Mouse (Mus musculus) embryonic fibroblast, embryonic 13.5 days (primary cell): ENCODE data around the gene Pax9. TPM values are rescaled to one million over a fixed set of nuclear protein-coding genes. Genes with fewer than 3 reads are reported as not detected.

Experiments
- H3K27ac ChIP-seq: 2 replicates; pipeline ENCODE4 v1.5.1; 2012; ENCODE audit warnings: low read length, control low read depth, inconsistent platforms; ENCODE audit not compliant: insufficient read depth
- H3K4me1 ChIP-seq: 2 replicates; pipeline ENCODE4 v1.6.1; 2011; ENCODE audit warnings: low read length; ENCODE audit not compliant: control insufficient read depth, insufficient read depth
- H3K4me3 ChIP-seq: 2 replicates; pipeline ENCODE4 v1.5.1; 2011; ENCODE audit warnings: mild to moderate bottlenecking, control low read depth, low read length; ENCODE audit not compliant: insufficient read depth
- CTCF ChIP-seq: IDR thresholded peaks from 2 replicates; pipeline ENCODE4 v1.5.1; 2011; ENCODE audit warnings: mild to moderate bottlenecking, control low read depth, low read length, moderate library complexity, borderline replicate concordance; ENCODE audit not compliant: insufficient read depth
- POLR2A ChIP-seq: IDR thresholded peaks from 2 replicates; pipeline ENCODE4 v1.6.1; 2011; ENCODE audit warnings: low read depth, mild to moderate bottlenecking, control low read depth, low read length, moderate library complexity
- polyA plus RNA-seq: library from polyadenylated mRNA; stranded (reverse); fragments of >200 nt; gene quantifications from 2 replicates; pipeline ENCODE4 v1.2.4, GENCODE M21; 2011; ENCODE audit warnings: low read depth; ENCODE audit not compliant: missing spikeins, insufficient read length

Pax9 gene
- polyA plus RNA-seq, 1 experiment: 3.5 TPM

- Histone ChIP-seq H3K4me3 (no peak overlapping the region), H3K27ac (no peak overlapping the region), H3K4me1 (no peaks in the 10 kb centered on the region)
- TF ChIP-seq POLR2A: no peak
- no peak for TF ChIP-seq CTCF
Observed at GRCm38 (mm10) chr12:56689331-56689730, 2.2 kb upstream of the Pax9 start.

- Histone ChIP-seq H3K4me1 (no peaks in the 10 kb centered on the region), H3K4me3 (no peak overlapping the region), H3K27ac (no peak overlapping the region)
- no peak for TF ChIP-seq POLR2A
- peak; percentile 18; the same call in 1 of the 2 replicates for TF ChIP-seq CTCF
Observed at GRCm38 (mm10) chr12:56689736-56690135, 1.8 kb upstream of the Pax9 start.

GRCm38 (mm10) chr12:56690366-56690765 is 1.2 kb upstream of the Pax9 start:
- no peak overlapping the region for H3K4me3 ChIP-seq
- H3K27ac ChIP-seq: no peak overlapping the region
- no peaks in the 10 kb centered on the region for H3K4me1 ChIP-seq
- no peak for TF ChIP-seq POLR2A
- TF ChIP-seq CTCF: no peak

GRCm38 (mm10) chr12:56691001-56691400 is 566 bp upstream of the Pax9 start:
- Histone ChIP-seq H3K4me1 (no peaks in the 10 kb centered on the region), H3K4me3 (no peak overlapping the region), H3K27ac (no peak overlapping the region)
- no peak for TF ChIP-seq POLR2A
- TF ChIP-seq CTCF: no peak

GRCm38 (mm10) chr12:56692536-56692935 is 969 bp downstream of the Pax9 start:
- H3K4me3 ChIP-seq: 0 out of 2 replicates have a peak overlapping the region, but pooled peaks have one; percentile 9
- H3K4me1 ChIP-seq: no peaks in the 10 kb centered on the region
- TF ChIP-seq CTCF (no peak), POLR2A (no peak)
- H3K27ac ChIP-seq: no peak overlapping the region

GRCm38 (mm10) chr12:56693411-56694098 is 2.0 kb downstream of the Pax9 start:
- Histone ChIP-seq H3K27ac (no peak overlapping the region), H3K4me1 (no peaks in the 10 kb centered on the region), H3K4me3 (no peak overlapping the region)
- TF ChIP-seq CTCF (no peak), POLR2A (no peak)

- H3K27ac ChIP-seq: no peak overlapping the region
- no peak for TF ChIP-seq POLR2A
- TF ChIP-seq CTCF: no peak
- no peaks in the 10 kb centered on the region for H3K4me1 ChIP-seq
- H3K4me3 ChIP-seq: no peak overlapping the region
Observed at GRCm38 (mm10) chr12:56694361-56694760, 2.8 kb downstream of the Pax9 start.

GRCm38 (mm10) chr12:56694936-56695335 is 3.4 kb downstream of the Pax9 start:
- Histone ChIP-seq H3K4me3 (peak overlapping the region; percentile 14; the same call in 1 of the 2 replicates), H3K4me1 (no peaks in the 10 kb centered on the region), H3K27ac (no peak overlapping the region)
- TF ChIP-seq CTCF (no peak), POLR2A (no peak)

GRCm38 (mm10) chr12:56695358-56696173 is 4.0 kb downstream of the Pax9 start:
- TF ChIP-seq CTCF (no peak), POLR2A (peak; percentile 13; the same call in 1 of the 2 replicates)
- Histone ChIP-seq H3K27ac (peak overlapping the region; percentile 22; the same call in 1 of the 2 replicates), H3K4me3 (peak overlapping the region; percentile 60), H3K4me1 (no peaks in the 10 kb centered on the region)

GRCm38 (mm10) chr12:56696174-56697010 is 4.8 kb downstream of the Pax9 start:
- H3K27ac ChIP-seq: no peak overlapping the region
- TF ChIP-seq CTCF: no peak
- no peak for TF ChIP-seq POLR2A
- H3K4me1 ChIP-seq: no peaks in the 10 kb centered on the region
- peak overlapping the region; percentile 60 for H3K4me3 ChIP-seq
